Mouse (Mus musculus) kidney, adult 2 months (tissue): ENCODE data around the gene Gm20219.

ENCODE experiments used
- CTCF ChIP-seq: fragments of 200-500 bp; conservative IDR thresholded peaks from 2 replicates; pipeline ENCODE4 v1.5.1; 2011; ENCODE audit warnings: low read depth, mild to moderate bottlenecking, control low read depth, low read length, moderate library complexity, mixed read lengths; ENCODE audit not compliant: insufficient read depth, insufficient read length
- POLR2A ChIP-seq: fragments of 200-500 bp; IDR thresholded peaks from one replicate; pipeline ENCODE4 v1.6.1; 2011; ENCODE audit warnings: low read depth, low read length, control low read depth

GRCm38 (mm10) chr17:56514916-56515315 is 39.3 kb downstream of the Gm20219 start:
- TF ChIP-seq CTCF (no peak), POLR2A (no peak)
